Mouse (Mus musculus) liver, postnatal 0 days (tissue): ENCODE measurements around the gene 5730409E04Rik.

Experiments used
- CTCF ChIP-seq: sonication (generic); IDR thresholded peaks from 2 replicates; pipeline ENCODE4 v1.5.1; 2016; ENCODE audit warnings: antibody characterized with exemption, low read depth
- EP300 ChIP-seq: IDR thresholded peaks from 2 replicates; pipeline ENCODE4 v1.6.1; 2016; ENCODE audit warnings: antibody characterized with exemption, low read depth, mild to moderate bottlenecking

DNA sequence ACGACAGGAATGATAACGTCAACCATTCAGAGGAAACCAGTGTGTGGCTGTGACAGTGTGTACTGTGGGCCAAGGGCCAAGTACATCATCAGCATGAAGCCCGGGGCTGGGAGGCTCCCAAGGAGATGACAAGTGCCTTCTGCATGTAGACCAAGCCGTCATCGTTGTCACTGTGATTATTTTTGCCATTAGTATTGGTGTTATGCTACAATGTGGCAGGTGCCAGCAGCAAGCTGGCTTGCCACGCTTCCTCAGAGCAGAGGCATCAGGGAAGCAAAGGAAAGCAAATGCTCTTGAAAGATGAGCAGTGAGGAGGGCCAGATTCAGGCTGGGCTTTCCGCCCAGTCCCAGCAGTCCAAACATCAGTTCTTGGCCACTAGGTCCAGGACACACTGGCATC is 51.6 kb downstream of the 5730409E04Rik start:
- TF ChIP-seq CTCF (no peak), EP300 (no peak)
